ENCODE assay signal across 18 mouse cellular contexts in the genomic region with DNA sequence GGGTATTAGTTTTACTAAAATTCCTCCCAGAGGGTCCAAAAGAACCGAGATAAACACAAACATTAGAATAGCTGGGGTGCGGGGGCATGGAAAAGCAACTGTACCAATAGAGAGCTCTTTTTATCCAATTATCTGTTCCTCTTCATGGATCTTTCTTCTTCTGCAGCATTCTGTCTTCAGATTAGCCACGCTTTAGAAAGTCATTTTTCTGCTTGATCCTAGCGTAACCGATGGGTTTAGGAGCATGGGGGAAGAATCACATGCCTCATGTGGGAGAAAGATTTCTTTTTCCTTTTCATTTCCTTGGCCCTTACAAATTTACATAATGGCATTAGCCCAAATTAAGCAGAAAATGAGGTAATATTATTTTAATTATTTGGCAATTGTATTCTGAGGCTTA. TPM values are rescaled to one million over a fixed set of nuclear protein-coding genes. Genes with fewer than 3 reads are reported as not detected.
DNase-seq lines count a peak whose midpoint lies in the region; ATAC-seq and TF ChIP-seq lines count a peak whose summit lies in the region.
"Had no signal": no experiment of that assay in that cellular context is flagged by ENCODE, and none has a peak within 500 bp of the region (broad histone marks: within the 10 kb centered on the region; RNA-seq: fewer than 3 reads in every experiment).

No protein-coding gene starts in this region.

- H3K4me2 ChIP-seq in limb, embryonic 12.5 days, result no peak overlapping the region
- H3K4me2 ChIP-seq in hindbrain, embryonic 14.5 days (replicated peaks), result no peak overlapping the region
- H3K4me2 ChIP-seq in neural tube, embryonic 12.5 days (replicated peaks), result no peak overlapping the region
- H3K4me2 ChIP-seq: embryonic facial prominence, embryonic 13.5 days; forebrain, embryonic 15.5 days; heart, embryonic 15.5 days; stomach, embryonic 15.5 days had no signal

- peaks cover 24% of the 10 kb centered on the region for H3K4me1 ChIP-seq in limb, embryonic 12.5 days (replicated peaks)
- H3K4me1 ChIP-seq in limb, embryonic 10.5 days, result peaks cover 20% of the 10 kb centered on the region
- H3K4me1 ChIP-seq in hindbrain, embryonic 14.5 days (replicated peaks; ENCODE audit: control insufficient read depth, insufficient read depth, low read length), result peaks cover 22% of the 10 kb centered on the region
- H3K4me1 ChIP-seq in midbrain, embryonic 10.5 days, result peaks cover 29% of the 10 kb centered on the region
- H3K4me1 ChIP-seq in neural tube, embryonic 12.5 days, result peaks cover 10% of the 10 kb centered on the region; the same call in 1 of the 2 replicates
- H3K4me1 ChIP-seq: heart, embryonic 15.5 days; stomach, embryonic 15.5 days had no signal

- H3K27ac ChIP-seq in limb, embryonic 12.5 days, result peak overlapping the region; percentile 79
- no peak overlapping the region for H3K27ac ChIP-seq in limb, embryonic 10.5 days
- 0 out of 2 replicates have a peak overlapping the region, but pooled peaks have one; percentile 20 for H3K27ac ChIP-seq in hindbrain, embryonic 14.5 days
- H3K27ac ChIP-seq in midbrain, embryonic 10.5 days (replicated peaks), result peak overlapping the region; percentile 61; the same call in 1 of the 2 replicates
- no peak overlapping the region for H3K27ac ChIP-seq in neural tube, embryonic 12.5 days
- H3K27ac ChIP-seq in left cerebral cortex, adult 2 months, result no peak overlapping the region
- H3K27ac ChIP-seq: heart, embryonic 15.5 days; stomach, embryonic 15.5 days had no signal

- no peaks in the 10 kb centered on the region for H3K36me3 ChIP-seq in limb, embryonic 12.5 days
- no peaks in the 10 kb centered on the region for H3K36me3 ChIP-seq in limb, embryonic 10.5 days
- no peaks in the 10 kb centered on the region for H3K36me3 ChIP-seq in hindbrain, embryonic 14.5 days (replicated peaks; ENCODE audit: control insufficient read depth, insufficient read depth)
- H3K36me3 ChIP-seq in midbrain, embryonic 10.5 days, result no peaks in the 10 kb centered on the region
- H3K36me3 ChIP-seq in neural tube, embryonic 12.5 days, result no peaks in the 10 kb centered on the region
- H3K36me3 ChIP-seq: embryonic facial prominence, embryonic 13.5 days; forebrain, embryonic 15.5 days; heart, embryonic 15.5 days; stomach, embryonic 15.5 days had no signal

- no peak overlapping the region for H3K9ac ChIP-seq in limb, embryonic 12.5 days (replicated peaks)
- H3K9ac ChIP-seq in hindbrain, embryonic 14.5 days, result no peak overlapping the region
- no peak overlapping the region for H3K9ac ChIP-seq in neural tube, embryonic 12.5 days
- H3K9ac ChIP-seq: embryonic facial prominence, embryonic 13.5 days; forebrain, embryonic 15.5 days; heart, embryonic 15.5 days; stomach, embryonic 15.5 days had no signal

- intact Hi-C loops in left cerebral cortex, adult 2 months (cut with DNase I), result no loop called here

- H3K9me3 ChIP-seq in limb, embryonic 12.5 days, result no peaks in the 10 kb centered on the region
- no peaks in the 10 kb centered on the region for H3K9me3 ChIP-seq in limb, embryonic 10.5 days (replicated peaks)
- no peaks in the 10 kb centered on the region for H3K9me3 ChIP-seq in hindbrain, embryonic 14.5 days (ENCODE audit: control insufficient read depth, low read length)
- no peaks in the 10 kb centered on the region for H3K9me3 ChIP-seq in midbrain, embryonic 10.5 days (replicated peaks)
- no peaks in the 10 kb centered on the region for H3K9me3 ChIP-seq in neural tube, embryonic 12.5 days
- H3K9me3 ChIP-seq: embryonic facial prominence, embryonic 13.5 days; forebrain, embryonic 15.5 days; heart, embryonic 15.5 days; stomach, embryonic 15.5 days had no signal

- ATAC-seq in limb, embryonic 12.5 days (ENCODE audit: insufficient number of reproducible peaks, insufficient read depth, low FRiP score, low TSS enrichment, low read depth), result no peak
- ATAC-seq in hindbrain, embryonic 14.5 days (ENCODE audit: low FRiP score), result no peak
- ATAC-seq in neural tube, embryonic 12.5 days (ENCODE audit: low FRiP score, low read depth), result peak; percentile 65; the same call in 1 of the 2 replicates
- ATAC-seq: activated CD4-positive, CD25-positive, alpha-beta regulatory T cell, adult 4 months; Patski had no signal

- TF ChIP-seq CTCF in left cerebral cortex, adult 2 months (IDR thresholded peaks at IDR 0.05), result no peak

- 71% methylated on average over 5 of the region's 5 CpGs for WGBS in limb, embryonic 12.5 days
- WGBS in limb, embryonic 10.5 days, result 88% methylated on average over 5 of the region's 5 CpGs
- WGBS in hindbrain, embryonic 14.5 days, result 35% methylated on average over 5 of the region's 5 CpGs
- WGBS in midbrain, embryonic 10.5 days, result 54% methylated on average over 5 of the region's 5 CpGs
- 30% methylated on average over 5 of the region's 5 CpGs for WGBS in neural tube, embryonic 12.5 days

- H3K4me3 ChIP-seq in limb, embryonic 12.5 days (replicated peaks), result no peak overlapping the region
- H3K4me3 ChIP-seq in limb, embryonic 10.5 days, result no peak overlapping the region
- H3K4me3 ChIP-seq in hindbrain, embryonic 14.5 days (replicated peaks; ENCODE audit: low read length), result no peak overlapping the region
- H3K4me3 ChIP-seq in midbrain, embryonic 10.5 days, result no peak overlapping the region
- H3K4me3 ChIP-seq in neural tube, embryonic 12.5 days, result no peak overlapping the region
- H3K4me3 ChIP-seq in left cerebral cortex, adult 2 months, result no peak overlapping the region
- H3K4me3 ChIP-seq: embryonic facial prominence, embryonic 13.5 days; forebrain, embryonic 15.5 days; heart, embryonic 15.5 days; stomach, embryonic 15.5 days had no signal

- H3K27me3 ChIP-seq in limb, embryonic 12.5 days, result no peaks in the 10 kb centered on the region
- H3K27me3 ChIP-seq in limb, embryonic 10.5 days (ENCODE audit: low read depth, poor library complexity, severe bottlenecking), result no peaks in the 10 kb centered on the region
- H3K27me3 ChIP-seq in hindbrain, embryonic 14.5 days (ENCODE audit: control insufficient read depth, insufficient read depth, low read length), result no peaks in the 10 kb centered on the region
- H3K27me3 ChIP-seq in midbrain, embryonic 10.5 days (ENCODE audit: low read depth, poor library complexity, severe bottlenecking), result no peaks in the 10 kb centered on the region
- H3K27me3 ChIP-seq in neural tube, embryonic 12.5 days (replicated peaks), result no peaks in the 10 kb centered on the region
- H3K27me3 ChIP-seq: embryonic facial prominence, embryonic 13.5 days; forebrain, embryonic 15.5 days; heart, embryonic 15.5 days; Patski; stomach, embryonic 15.5 days had no signal

- no peak for DNase-seq in limb, embryonic 10.5 days (ENCODE audit: low spot score)
- DNase-seq in hindbrain, embryonic 14.5 days (ENCODE audit: low spot score), result no peak
- no peak for DNase-seq in midbrain, embryonic 10.5 days (ENCODE audit: low spot score)
- no peak for DNase-seq in left cerebral cortex, adult 2 months (ENCODE audit: extremely low spot score in 1 of 2, low spot score in 2 of 2)
- DNase-seq in layer of hippocampus, postnatal 36 days, result no peak
- DNase-seq: adrenal gland, postnatal 25 days; cerebellum, adult 8-10 months; kidney, adult 11 months; kidney, postnatal 14 days; lung, adult 2 months had no signal

RNA-seq across cellular contexts. Expression of gene N6amt1, which starts 35.0 kb away (rescaled TPM):
- 27.9 and 30.5 TPM in 2 replicates for polyA plus RNA-seq in limb, embryonic 12.5 days (2016; fragmentation: Nextera tagmentation; extraction: Ambion mirVana)
- 19.4 and 22.9 TPM in 2 replicates for polyA plus RNA-seq in limb, embryonic 10.5 days (2016; fragmentation: Nextera tagmentation; extraction: Ambion mirVana)
- 17.6 and 21.0 TPM in 2 replicates for polyA plus RNA-seq in hindbrain, embryonic 14.5 days (2014; fragmentation: Nextera tagmentation; extraction: Ambion mirVana)
- 18.7 and 21.2 TPM in 2 replicates for polyA plus RNA-seq in midbrain, embryonic 10.5 days (2016; fragmentation: Nextera tagmentation; extraction: Ambion mirVana)
- 16.5 and 18.8 TPM in 2 replicates for polyA plus RNA-seq in neural tube, embryonic 12.5 days (2016; fragmentation: Nextera tagmentation; extraction: Ambion mirVana)
- total RNA-seq in left cerebral cortex, adult 2 months (2021), result 10 to 100 TPM; 17.9 to 18.3 TPM
- total RNA-seq in layer of hippocampus, postnatal 36 days (2021), result 10 to 100 TPM; 18.9 to 20.0 TPM

Comparison
In these comparisons a context has a peak if more than half of its experiments do, and no peak if none do; other contexts are left out.
1. H3K27ac ChIP-seq: peak in limb, embryonic 12.5 days (single experiment), hindbrain, embryonic 14.5 days (single experiment) and midbrain, embryonic 10.5 days (single experiment); none in limb, embryonic 10.5 days (single experiment), neural tube, embryonic 12.5 days (single experiment) and left cerebral cortex, adult 2 months (single experiment).